Mouse (Mus musculus) stomach, postnatal 0 days (tissue): Measurements from ENCODE around the gene Angpt4. TPM values are rescaled to one million over a fixed set of nuclear protein-coding genes. Genes with fewer than 3 reads are reported as not detected.

Source experiments
- ATAC-seq: fragments of 200-750 bp; cut with Nextera tagmentation; 2 replicates; pipeline ENCODE4 v1.8.0; 2017; ENCODE audit not compliant: low FRiP score, low TSS enrichment
- DNase-seq: peaks from one replicate; pipeline ENCODE4 v3.0.0-alpha.2; 2016; ENCODE audit warnings: low spot score
- H3K27ac ChIP-seq: fragments of 300-500 bp; sonication (generic); replicated peaks from 2 replicates; pipeline ENCODE4 v1.5.1; 2014; ENCODE audit warnings: mild to moderate bottlenecking, control low read depth
- H3K27me3 ChIP-seq: fragments of 300-500 bp; sonication (generic); 2 replicates; pipeline ENCODE4 v1.6.1; 2014; ENCODE audit warnings: low read length; ENCODE audit not compliant: control insufficient read depth, insufficient read depth
- H3K36me3 ChIP-seq: fragments of 300-500 bp; sonication (generic); 2 replicates; pipeline ENCODE4 v1.6.1; 2014; ENCODE audit warnings: low read length, mixed read lengths; ENCODE audit not compliant: control insufficient read depth, insufficient read depth
- H3K4me1 ChIP-seq: fragments of 300-500 bp; sonication (generic); replicated peaks from 2 replicates; pipeline ENCODE4 v1.6.1; 2014; ENCODE audit warnings: antibody characterized with exemption; ENCODE audit not compliant: control insufficient read depth, insufficient read depth
- H3K4me2 ChIP-seq: fragments of 300-500 bp; sonication (generic); replicated peaks from 2 replicates; pipeline ENCODE4 v1.6.1; 2014; ENCODE audit warnings: low read depth, mild to moderate bottlenecking, control low read depth, moderate library complexity
- H3K4me3 ChIP-seq: fragments of 300-500 bp; sonication (generic); 2 replicates; pipeline ENCODE4 v1.5.1; 2014; ENCODE audit warnings: low read depth, low read length, control low read depth
- H3K9ac ChIP-seq: fragments of 300-500 bp; sonication (generic); 2 replicates; pipeline ENCODE4 v1.6.1; 2014; ENCODE audit warnings: mild to moderate bottlenecking, low read length, control low read depth, mixed read lengths
- H3K9me3 ChIP-seq: fragments of 300-500 bp; sonication (generic); 2 replicates; pipeline ENCODE4 v1.6.1; 2016; ENCODE audit warnings: low read length; ENCODE audit not compliant: control insufficient read depth
- CTCF ChIP-seq: IDR thresholded peaks from 2 replicates; pipeline ENCODE4 v1.5.1; 2016; ENCODE audit warnings: antibody characterized with exemption, low read depth, mild to moderate bottlenecking, moderate library complexity
- EP300 ChIP-seq: optimal IDR thresholded peaks from 2 replicates; pipeline ENCODE3; 2016; ENCODE audit warnings: antibody characterized with exemption
- WGBS: fragments of 180-500 bp; shearing (Covaris S2); extraction: QIAGEN DNeasy Blood & Tissue Kit; methylation state at CpG from one replicate; pipeline ENCODE4 v1.1.7; 2014; 5-methylcytosine and 5-hydroxymethylcytosine counted together
- polyA plus RNA-seq: library from polyadenylated mRNA; unstranded; fragments of >200 nt; fragmentation: Nextera tagmentation; extraction: Ambion mirVana; gene quantifications from 2 replicates; pipeline ENCODE4 v1.2.1, GENCODE M21; 2015

Gene Angpt4
- polyA plus RNA-seq, 1 experiment from 2014 or later = 0.42 TPM

- Histone ChIP-seq H3K9me3 (no peaks in the 10 kb centered on the region), H3K4me1 (peaks cover 4% of the 10 kb centered on the region; the same call in 1 of the 2 replicates), H3K27me3 (no peaks in the 10 kb centered on the region), H3K27ac (0 out of 2 replicates have a peak overlapping the region, but pooled peaks have one; percentile 30), H3K4me3 (no peak overlapping the region), H3K4me2 (no peak overlapping the region), H3K9ac (no peak overlapping the region), H3K36me3 (no peaks in the 10 kb centered on the region)
- TF ChIP-seq CTCF (no peak), EP300 (no peak)
- WGBS = 35% methylated on average over 13 of the region's 13 CpGs
- no peak for DNase-seq
- ATAC-seq = peak; percentile 28; the same call in 1 of the 2 replicates
These were observed 5.2 kb downstream of the Angpt4 start for GRCm38 (mm10) chr2:151916061-151916831.

GRCm38 (mm10) chr2:151919140-151919539 is 8.1 kb downstream of the Angpt4 start:
- Histone ChIP-seq H3K4me1 (peaks cover 3% of the 10 kb centered on the region; the same call in 1 of the 2 replicates), H3K36me3 (no peaks in the 10 kb centered on the region), H3K4me3 (no peak overlapping the region), H3K27ac (no peak overlapping the region), H3K27me3 (no peaks in the 10 kb centered on the region), H3K9ac (no peak overlapping the region), H3K9me3 (no peaks in the 10 kb centered on the region), H3K4me2 (no peak overlapping the region)
- DNase-seq (no peak), ATAC-seq (no peak)
- TF ChIP-seq EP300 (no peak), CTCF (no peak)
- 50% methylated on average over 9 of the region's 9 CpGs for WGBS

- Histone ChIP-seq H3K9ac (no peak overlapping the region), H3K4me3 (no peak overlapping the region), H3K9me3 (no peaks in the 10 kb centered on the region), H3K27me3 (no peaks in the 10 kb centered on the region), H3K4me2 (no peak overlapping the region), H3K36me3 (no peaks in the 10 kb centered on the region), H3K27ac (no peak overlapping the region), H3K4me1 (no peaks in the 10 kb centered on the region; the same call in 1 of the 2 replicates)
- 65% methylated on average over 8 of the region's 8 CpGs for WGBS
- no peak for DNase-seq
- ATAC-seq = no peak
- no peak for TF ChIP-seq CTCF
- no peak for TF ChIP-seq EP300
These were observed 10.1 kb downstream of the Angpt4 start for GRCm38 (mm10) chr2:151921068-151921467.

GRCm38 (mm10) chr2:151921596-151921995 is 10.6 kb downstream of the Angpt4 start:
- H3K4me2 ChIP-seq = no peak overlapping the region
- no peaks in the 10 kb centered on the region for H3K9me3 ChIP-seq
- no peaks in the 10 kb centered on the region for H3K27me3 ChIP-seq
- no peaks in the 10 kb centered on the region for H3K4me1 ChIP-seq
- H3K27ac ChIP-seq = 0 out of 2 replicates have a peak overlapping the region, but pooled peaks have one; percentile 18
- no peak overlapping the region for H3K4me3 ChIP-seq
- ATAC-seq (peak; percentile 40; the same call in 1 of the 2 replicates), DNase-seq (no peak)
- H3K36me3 ChIP-seq = no peaks in the 10 kb centered on the region
- 44% methylated on average over 4 of the region's 4 CpGs for WGBS
- no peak overlapping the region for H3K9ac ChIP-seq
- no peak for TF ChIP-seq EP300

- H3K9ac ChIP-seq = no peak overlapping the region
- DNase-seq (no peak), ATAC-seq (no peak)
- no peaks in the 10 kb centered on the region for H3K4me1 ChIP-seq
- no peaks in the 10 kb centered on the region for H3K36me3 ChIP-seq
- H3K27ac ChIP-seq = no peak overlapping the region
- no peak overlapping the region for H3K4me2 ChIP-seq
- H3K9me3 ChIP-seq = no peaks in the 10 kb centered on the region
- no peak overlapping the region for H3K4me3 ChIP-seq
- 81% methylated on average over 7 of the region's 7 CpGs for WGBS
- TF ChIP-seq EP300 (no peak), CTCF (no peak)
- H3K27me3 ChIP-seq = no peaks in the 10 kb centered on the region
These were observed 13.3 kb downstream of the Angpt4 start for GRCm38 (mm10) chr2:151924276-151924675.

DNA sequence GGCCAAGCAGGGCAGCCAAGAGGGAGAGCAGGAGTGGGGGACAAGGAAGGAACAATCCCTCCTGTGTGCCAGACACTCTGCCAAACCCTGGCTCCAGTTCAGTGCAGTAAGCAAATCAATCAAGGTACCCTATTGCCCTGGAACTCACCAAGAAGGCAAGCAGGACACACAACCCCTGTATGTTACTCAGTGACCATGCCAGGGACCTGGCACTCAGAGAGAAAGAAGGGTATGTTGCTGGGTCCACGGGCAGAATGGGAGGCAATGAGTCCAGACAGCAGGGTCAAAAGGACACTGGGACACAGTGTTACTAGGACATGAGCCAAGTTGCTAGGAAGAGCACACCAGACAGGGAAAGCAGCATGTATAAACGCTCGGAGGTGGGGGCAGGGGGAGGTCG is 14.7 kb downstream of the Angpt4 start:
- no peaks in the 10 kb centered on the region for H3K27me3 ChIP-seq
- WGBS = 56% methylated on average over 4 of the region's 4 CpGs
- H3K9ac ChIP-seq = no peak overlapping the region
- H3K27ac ChIP-seq = no peak overlapping the region
- no peaks in the 10 kb centered on the region for H3K4me1 ChIP-seq
- no peak overlapping the region for H3K4me2 ChIP-seq
- ATAC-seq (no peak), DNase-seq (no peak)
- no peak overlapping the region for H3K4me3 ChIP-seq
- no peaks in the 10 kb centered on the region for H3K9me3 ChIP-seq
- no peaks in the 10 kb centered on the region for H3K36me3 ChIP-seq
- no peak for TF ChIP-seq CTCF
- TF ChIP-seq EP300 = no peak
